Mouse (Mus musculus) kidney, postnatal 4 days (tissue): ENCODE measurements around the gene Tnmd.
A peak's percentile ranks its signal among the peaks of the same experiment; 100 is the strongest.

ENCODE experiments used
- DNase-seq, 2 experiments: peaks; one replicate each; pipeline ENCODE4 v3.0.0; 2021; ENCODE audit warnings: mixed read lengths in 2 of 2

Tnmd gene

GRCm38 (mm10) chrX:133850680-133851079 is at the start of gene Tnmd:
TSS of gene Tnmd (plus strand) at chrX:133850980.
- no peak for DNase-seq

- no peak for DNase-seq
Measured at GRCm38 (mm10) chrX:133853637-133854036, 2.9 kb downstream of the Tnmd start.

GRCm38 (mm10) chrX:133869743-133870142 is 19.0 kb downstream of the Tnmd start:
- no peak for DNase-seq

GRCm38 (mm10) chrX:133887308-133887707 is 36.5 kb downstream of the Tnmd start:
- no peak for DNase-seq

- DNase-seq, result no peak
Measured at GRCm38 (mm10) chrX:133888111-133888510, 37.3 kb downstream of the Tnmd start.

- DNase-seq, result peak; percentile 90 to 91
Measured at GRCm38 (mm10) chrX:133898014-133898542, 47.3 kb downstream of the Tnmd start, which contains the start of gene Tspan6. TSS of gene Tspan6 (minus strand) at chrX:133898429.

- DNase-seq, result no peak
Measured at GRCm38 (mm10) chrX:133908261-133908660, 57.5 kb downstream of the Tnmd start, which contains the start of gene Srpx2. TSS of gene Srpx2 (plus strand) at chrX:133908426.

GRCm38 (mm10) chrX:133911397-133912103 is 60.8 kb downstream of the Tnmd start:
- peak; percentile 25 to 48 for DNase-seq

- DNase-seq, result no peak
Measured at GRCm38 (mm10) chrX:133913006-133913405, 62.2 kb downstream of the Tnmd start.

- peak in 1 of 2 experiments; percentile 14 for DNase-seq
Measured at GRCm38 (mm10) chrX:133914219-133914618, 63.4 kb downstream of the Tnmd start.
